Mouse (Mus musculus): ENCODE data around the gene Ubxn1.
A peak's percentile ranks its signal among the peaks of the same experiment; 100 is the strongest.

- TF ChIP-seq POLR2A (IDR thresholded peaks at IDR 0.05; ENCODE audit: low read depth, low read length) (peak; percentile 72), CTCF (IDR thresholded peaks at IDR 0.05; ENCODE audit: extremely low read depth, insufficient read depth, insufficient read length, insufficient replicate concordance) (no peak)
Observed at GRCm38 (mm10) chr19:8888511-8889385, 17.5 kb downstream of the Ubxn1 start, which contains the start of the genes 1810009A15Rik and Gm49416.
